Mouse (Mus musculus) spleen, adult 2 months (tissue): ENCODE data around the gene Cdk5rap3.

Experiments
- CTCF ChIP-seq: fragments of 200-500 bp; IDR thresholded peaks from 2 replicates; pipeline ENCODE4 v1.5.1; 2011; ENCODE audit warnings: mild to moderate bottlenecking, inconsistent platforms; ENCODE audit not compliant: insufficient read depth, insufficient read length, insufficient replicate concordance; ENCODE audit errors: extremely low read depth
- POLR2A ChIP-seq: fragments of 200-500 bp; IDR thresholded peaks from 2 replicates; pipeline ENCODE4 v1.6.1; 2011; ENCODE audit warnings: low read depth, low read length, inconsistent platforms

DNA sequence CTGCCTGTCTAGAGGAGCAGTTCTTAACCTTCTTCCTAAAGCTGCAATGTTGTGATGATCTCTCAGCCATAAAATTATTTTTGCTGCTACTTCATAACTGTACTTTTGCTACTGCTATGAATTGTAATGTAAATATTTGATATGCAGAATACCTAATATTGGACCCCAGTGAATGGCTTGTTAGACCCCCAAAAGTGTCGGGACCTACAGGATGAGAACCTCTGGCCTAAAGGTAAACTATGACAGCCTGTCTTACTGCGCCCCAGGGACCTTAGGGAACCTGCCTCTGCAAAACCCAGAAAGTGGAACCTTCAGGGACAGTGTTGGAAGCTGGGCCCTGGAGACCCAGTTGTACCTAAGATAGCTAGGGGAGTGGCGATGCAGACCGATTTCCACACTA is 41.0 kb downstream of the Cdk5rap3 start:
- TF ChIP-seq CTCF (no peak), POLR2A (no peak)
